11 mouse cellular contexts compared by ENCODE assay signal in genomic region chr2:63819440-63819839, GRCm38 (mm10).
DNase-seq lines count a peak whose midpoint lies in the region; ATAC-seq lines count a peak whose summit lies in the region.
"Had no signal": no experiment of that assay in that cellular context is flagged by ENCODE, and none has a peak within 500 bp of the region (broad histone marks: within the 10 kb centered on the region; RNA-seq: fewer than 3 reads in every experiment).

No protein-coding gene starts in this region.

- H3K4me1 ChIP-seq in heart, embryonic 16.5 days (ENCODE audit: control insufficient read depth, insufficient read depth, low read length) = peaks cover 2% of the 10 kb centered on the region; the same call in 1 of the 2 replicates
- H3K4me1 ChIP-seq in forebrain, embryonic 15.5 days = peaks cover 6% of the 10 kb centered on the region
- peaks cover 5% of the 10 kb centered on the region; the same call in 1 of the 2 replicates for H3K4me1 ChIP-seq in midbrain, embryonic 16.5 days (ENCODE audit: control insufficient read depth, insufficient read depth, low read length)
- H3K4me1 ChIP-seq: liver, embryonic 12.5 days had no signal

- no peak overlapping the region; the same call in 1 of the 2 replicates for H3K4me3 ChIP-seq in heart, embryonic 16.5 days (ENCODE audit: low read length)
- H3K4me3 ChIP-seq in forebrain, embryonic 15.5 days = no peak overlapping the region
- H3K4me3 ChIP-seq in midbrain, embryonic 16.5 days (ENCODE audit: low read depth, low read length) = no peak overlapping the region
- H3K4me3 ChIP-seq: layer of hippocampus, adult 2 months; liver, embryonic 12.5 days had no signal

- WGBS in heart, embryonic 16.5 days = 11% methylated on average over 8 of the region's 8 CpGs
- 7% methylated on average over 8 of the region's 8 CpGs for WGBS in forebrain, embryonic 15.5 days
- WGBS in midbrain, embryonic 16.5 days = 9% methylated on average over 8 of the region's 8 CpGs

- H3K27me3 ChIP-seq in heart, embryonic 16.5 days (ENCODE audit: control insufficient read depth, insufficient read depth, low read length) = no peaks in the 10 kb centered on the region
- H3K27me3 ChIP-seq in forebrain, embryonic 15.5 days = no peaks in the 10 kb centered on the region
- H3K27me3 ChIP-seq in midbrain, embryonic 16.5 days (ENCODE audit: control insufficient read depth, insufficient read depth, low read depth, low read length) = no peaks in the 10 kb centered on the region
- H3K27me3 ChIP-seq: liver, embryonic 12.5 days had no signal

- H3K27ac ChIP-seq in heart, embryonic 16.5 days (ENCODE audit: low read length) = no peak overlapping the region
- H3K27ac ChIP-seq in forebrain, embryonic 15.5 days (replicated peaks) = no peak overlapping the region
- H3K27ac ChIP-seq in midbrain, embryonic 16.5 days (ENCODE audit: low read length) = no peak overlapping the region
- H3K27ac ChIP-seq: layer of hippocampus, adult 2 months; liver, embryonic 12.5 days had no signal

- peak; percentile 72 for ATAC-seq in heart, embryonic 16.5 days (replicated peaks; ENCODE audit: extremely low read depth, insufficient read depth, low FRiP score)
- ATAC-seq in forebrain, embryonic 15.5 days (replicated peaks) = 0 out of 2 replicates have a peak, but pooled peaks have one; percentile 58
- peak; percentile 45; the same call in 1 of the 2 replicates for ATAC-seq in midbrain, embryonic 16.5 days
- no peak for ATAC-seq in megakaryocyte, adult 5-6 weeks (ENCODE audit: poor library complexity, severe bottlenecking)
- ATAC-seq: CD4-positive, CD25-positive, alpha-beta regulatory T cell, adult 4 months; liver, embryonic 12.5 days had no signal

- no peak overlapping the region for H3K9ac ChIP-seq in heart, embryonic 16.5 days (ENCODE audit: low read length)
- no peak overlapping the region for H3K9ac ChIP-seq in forebrain, embryonic 15.5 days (replicated peaks)
- H3K9ac ChIP-seq in midbrain, embryonic 16.5 days (ENCODE audit: low read depth, low read length) = 0 out of 2 replicates have a peak overlapping the region, but pooled peaks have one; percentile 14
- H3K9ac ChIP-seq: liver, embryonic 12.5 days had no signal

- no peak for DNase-seq in heart, adult 9 months (ENCODE audit: low spot score in 2 of 2)
- peak; percentile 44 for DNase-seq in embryo, embryonic 10 days (ENCODE audit: low spot score)
- DNase-seq in gastrocnemius, postnatal 14 days = no peak
- DNase-seq in left cerebral cortex, postnatal 10 days (ENCODE audit: extremely low spot score in 1 of 2, low spot score in 2 of 2) = no peak

- H3K4me2 ChIP-seq in heart, embryonic 16.5 days (ENCODE audit: low read depth, low read length) = peak overlapping the region; percentile 58
- H3K4me2 ChIP-seq in forebrain, embryonic 15.5 days (replicated peaks) = peak overlapping the region; percentile 19
- H3K4me2 ChIP-seq in midbrain, embryonic 16.5 days (ENCODE audit: low read length) = peak overlapping the region; percentile 36
- H3K4me2 ChIP-seq: liver, embryonic 12.5 days had no signal

- no peaks in the 10 kb centered on the region for H3K36me3 ChIP-seq in heart, embryonic 16.5 days (ENCODE audit: control insufficient read depth, insufficient read depth)
- no peaks in the 10 kb centered on the region for H3K36me3 ChIP-seq in forebrain, embryonic 15.5 days
- no peaks in the 10 kb centered on the region for H3K36me3 ChIP-seq in midbrain, embryonic 16.5 days (ENCODE audit: control insufficient read depth, insufficient read depth, low read length)
- H3K36me3 ChIP-seq: liver, embryonic 12.5 days had no signal

- intact Hi-C loops in gastrocnemius, postnatal 14 days (cut with DNase I; ENCODE audit: low total_unique reads) = no loop called here
- intact Hi-C loops in left cerebral cortex, postnatal 10 days (cut with DNase I) = no loop called here

- no peaks in the 10 kb centered on the region for H3K9me3 ChIP-seq in heart, embryonic 16.5 days (replicated peaks; ENCODE audit: control insufficient read depth, low read length)
- H3K9me3 ChIP-seq in forebrain, embryonic 15.5 days = no peaks in the 10 kb centered on the region
- H3K9me3 ChIP-seq in midbrain, embryonic 16.5 days (replicated peaks; ENCODE audit: control insufficient read depth, low read length, poor library complexity, severe bottlenecking) = no peaks in the 10 kb centered on the region
- H3K9me3 ChIP-seq: liver, embryonic 12.5 days had no signal
